Mouse (Mus musculus) urinary bladder, postnatal 36 days (tissue): Measurements from ENCODE around the gene Mcf2l.
A peak's percentile ranks its signal among the peaks of the same experiment; 100 is the strongest.

Experiments used
- DNase-seq, 2 experiments: peaks; one replicate each; pipeline ENCODE4 v3.0.0; 2022; ENCODE audit warnings: low spot score in 2 of 2, mixed read lengths in 1 of 2

Gene Mcf2l

GRCm38 (mm10) chr8:12951051-12951630 is 77.5 kb downstream of the Mcf2l start:
- no peak for DNase-seq

DNA sequence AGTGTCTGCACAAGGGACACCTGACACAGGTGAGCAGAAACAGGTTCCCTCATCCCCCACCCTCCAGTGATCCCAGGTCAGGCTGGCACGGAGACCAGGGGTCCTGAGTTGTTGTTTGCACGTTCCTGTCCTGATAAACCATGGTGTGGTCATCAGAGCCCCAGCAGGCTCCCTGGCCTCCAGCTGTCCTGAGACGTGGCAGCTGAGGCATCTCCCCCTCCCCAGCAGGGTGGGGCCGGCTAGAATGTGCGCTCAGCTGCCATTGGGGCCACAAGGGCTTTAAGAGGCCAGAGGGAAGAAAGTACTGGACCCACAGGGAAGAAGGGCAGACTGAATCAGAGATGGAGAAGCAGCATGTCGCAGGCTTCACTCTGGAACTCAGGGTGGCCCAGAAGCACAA is 79.1 kb downstream of the Mcf2l start:
- no peak for DNase-seq

DNA sequence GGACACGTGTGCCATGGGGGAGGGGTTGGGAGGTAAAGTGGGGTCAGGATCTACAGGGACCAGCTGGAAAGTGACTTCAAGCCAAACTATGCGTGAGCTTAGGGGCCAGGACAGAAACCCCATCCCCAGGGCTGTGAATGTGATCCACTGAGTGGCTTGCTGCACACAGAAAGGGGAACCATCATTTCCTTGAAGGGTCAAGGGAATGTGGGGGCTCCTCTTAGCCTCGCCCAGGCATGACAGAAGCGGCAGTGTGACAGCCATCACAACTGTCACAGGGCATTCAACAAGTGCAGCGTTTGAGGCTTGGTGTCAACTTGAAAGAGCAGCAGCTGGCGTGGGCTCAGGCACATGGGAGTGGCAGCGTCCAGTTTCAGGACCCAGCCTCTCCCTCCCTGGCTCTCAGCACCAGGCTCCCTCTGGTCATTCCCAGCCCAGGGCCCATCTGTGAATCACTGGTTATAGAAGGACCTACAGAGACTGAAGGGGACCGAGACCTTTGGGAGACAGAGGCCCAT is 81.8 kb downstream of the Mcf2l start:
- no peak for DNase-seq

GRCm38 (mm10) chr8:12955880-12956279 is 82.3 kb downstream of the Mcf2l start:
- DNase-seq = no peak

DNA sequence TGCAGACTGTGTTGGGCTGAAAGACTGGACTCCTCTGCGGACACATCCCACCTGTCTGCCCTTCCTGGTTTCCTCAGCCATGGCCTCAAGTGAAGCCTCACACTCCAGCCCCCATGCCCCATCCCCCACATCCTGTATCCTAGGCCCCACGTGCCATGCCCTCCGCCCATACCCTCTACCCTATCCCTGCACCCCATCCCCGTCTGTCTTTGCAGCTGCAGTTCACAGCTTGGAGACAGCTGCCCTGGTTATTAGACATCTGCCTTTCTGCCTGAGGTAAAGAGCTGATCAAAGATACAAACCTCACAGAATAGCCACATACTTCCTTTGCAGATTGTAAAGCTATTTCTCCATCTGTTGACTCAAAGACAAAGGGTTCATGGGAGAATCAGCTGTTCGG is 83.3 kb downstream of the Mcf2l start:
- no peak for DNase-seq

GRCm38 (mm10) chr8:12957419-12957818 is 83.8 kb downstream of the Mcf2l start:
- DNase-seq = no peak

GRCm38 (mm10) chr8:12960609-12961008 is 87.0 kb downstream of the Mcf2l start:
- DNase-seq = no peak

DNA sequence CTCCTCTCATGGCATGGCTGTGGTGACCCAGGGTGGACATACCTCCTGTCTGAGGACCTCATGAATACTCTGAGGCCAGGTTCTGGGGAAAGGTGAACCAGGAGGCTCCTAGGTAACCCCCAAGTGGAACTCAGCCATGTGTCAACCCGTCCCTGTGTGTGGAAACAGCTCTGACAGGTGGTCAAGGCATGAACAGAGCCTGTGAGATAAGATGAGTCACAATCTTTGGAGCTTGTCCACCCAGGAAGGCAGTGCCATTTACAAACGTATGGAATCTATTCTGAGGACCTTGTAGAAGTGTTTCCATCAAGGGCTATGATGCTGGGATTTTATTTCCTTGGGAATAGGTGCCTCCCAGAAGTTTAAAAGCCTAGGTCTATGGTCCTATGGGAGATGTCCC is 87.6 kb downstream of the Mcf2l start:
- DNase-seq = no peak

DNA sequence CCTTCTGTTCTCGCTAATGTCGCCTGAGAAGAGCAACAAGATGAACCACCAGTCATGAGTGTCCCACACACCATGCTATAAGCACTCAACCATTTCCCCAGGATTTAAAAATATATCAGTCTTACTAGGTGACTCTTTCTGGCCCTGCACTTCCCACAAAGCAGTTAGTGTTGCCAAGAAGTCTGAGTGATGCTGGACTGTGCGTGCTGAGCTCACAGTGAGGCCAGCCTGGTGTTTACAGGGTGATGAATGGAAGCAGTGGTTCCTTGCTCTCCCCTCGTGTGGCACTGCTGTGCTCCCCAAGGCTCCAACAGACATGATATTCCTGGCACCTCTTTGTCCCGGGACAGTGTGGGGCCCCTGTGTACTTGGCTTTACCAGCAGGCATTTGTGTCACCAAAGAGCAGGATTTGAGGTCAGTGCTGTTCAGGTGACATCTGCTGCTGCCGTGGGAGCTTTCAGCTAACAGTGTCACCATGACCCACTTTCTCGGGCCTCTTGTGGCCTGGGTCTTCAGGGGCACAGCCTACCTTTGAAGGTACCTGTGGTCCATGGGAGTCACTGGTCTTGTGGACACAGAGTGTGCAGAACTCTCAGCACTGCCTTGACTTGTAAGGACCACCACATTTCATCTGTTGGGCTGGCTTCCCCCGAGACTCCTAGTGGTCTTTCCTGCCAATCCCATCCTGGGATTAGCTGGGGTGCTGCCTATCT is 88.4 kb downstream of the Mcf2l start:
- no peak for DNase-seq

DNA sequence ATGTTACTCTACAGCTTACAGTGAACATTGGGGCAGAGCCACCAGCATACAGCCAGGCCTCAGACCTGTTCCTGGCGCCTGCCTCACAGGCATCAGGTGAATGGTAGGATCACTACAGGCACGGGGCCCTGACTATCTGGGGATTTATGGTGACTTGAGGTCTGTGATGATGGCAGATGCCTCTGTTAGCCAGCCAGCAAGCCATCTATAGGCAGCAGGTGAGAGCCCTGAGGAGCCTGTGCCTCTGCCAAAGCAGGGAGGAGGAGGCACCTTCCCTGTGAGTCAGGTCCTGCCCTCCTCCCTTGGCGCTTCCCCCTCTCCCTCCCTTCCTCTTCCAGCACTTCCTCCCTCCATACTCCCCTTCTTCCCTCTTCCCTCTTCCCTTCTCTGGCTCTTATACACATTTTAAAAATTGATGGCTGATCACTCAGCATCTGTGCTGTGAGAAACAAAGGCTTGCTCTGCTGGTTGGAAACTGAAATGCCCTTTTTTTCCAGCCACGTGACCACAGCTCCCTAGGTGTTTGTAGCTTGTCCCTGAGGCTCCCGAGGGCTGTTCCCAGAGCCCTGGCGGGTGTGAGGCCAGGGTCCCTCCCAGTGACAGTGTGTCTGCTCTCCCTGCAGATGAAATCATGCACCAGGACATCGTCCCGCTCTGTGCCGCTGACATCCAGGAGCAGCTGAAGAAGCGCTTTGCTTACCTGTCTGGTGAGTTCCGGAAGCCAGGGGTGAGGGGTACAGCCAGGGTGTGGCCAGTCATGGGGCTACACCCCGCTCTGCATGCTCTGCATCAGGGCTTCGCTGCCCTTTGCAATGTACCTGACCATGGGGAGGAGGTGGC is 89.2 kb downstream of the Mcf2l start:
- no peak for DNase-seq

DNA sequence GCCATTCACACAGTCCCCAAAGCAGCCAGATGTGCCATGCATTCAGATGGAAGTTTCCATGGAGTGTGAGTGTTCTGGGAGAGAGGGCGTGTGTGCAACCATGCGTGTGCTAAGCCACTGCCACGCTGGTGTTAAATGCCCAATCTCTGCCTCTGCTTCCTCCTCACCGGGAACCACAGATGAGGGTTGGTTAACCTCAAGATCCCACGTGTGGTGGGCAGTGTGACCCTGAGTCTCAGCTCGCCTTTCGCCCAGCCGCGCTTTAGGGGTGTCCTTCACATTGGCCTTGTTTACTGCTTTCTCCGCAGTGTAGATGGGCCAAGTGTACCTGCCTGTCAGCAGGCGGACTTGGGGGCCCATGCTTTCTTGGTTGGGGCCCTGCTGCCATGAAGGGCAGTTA is 102.7 kb downstream of the Mcf2l start:
- no peak for DNase-seq

DNA sequence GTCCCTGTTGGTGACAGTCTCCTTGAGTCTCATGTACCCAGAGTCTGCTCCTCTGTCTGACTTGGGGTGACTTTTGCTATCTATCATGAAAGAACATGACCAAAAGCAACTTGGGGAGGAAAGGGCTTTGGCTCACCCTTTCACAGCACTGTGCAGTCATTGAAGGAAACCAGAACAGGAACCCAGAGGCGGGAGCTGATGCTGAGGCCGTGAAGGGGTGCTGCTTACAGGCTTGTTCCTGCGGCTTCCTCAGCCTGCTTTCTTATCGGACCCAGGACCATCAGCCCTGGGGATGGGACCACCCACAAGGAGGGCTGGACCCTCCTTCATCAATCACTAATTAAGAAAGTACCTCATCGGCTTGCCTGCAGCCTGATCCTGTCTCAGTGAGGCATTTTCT is 103.1 kb downstream of the Mcf2l start:
- DNase-seq = no peak

DNA sequence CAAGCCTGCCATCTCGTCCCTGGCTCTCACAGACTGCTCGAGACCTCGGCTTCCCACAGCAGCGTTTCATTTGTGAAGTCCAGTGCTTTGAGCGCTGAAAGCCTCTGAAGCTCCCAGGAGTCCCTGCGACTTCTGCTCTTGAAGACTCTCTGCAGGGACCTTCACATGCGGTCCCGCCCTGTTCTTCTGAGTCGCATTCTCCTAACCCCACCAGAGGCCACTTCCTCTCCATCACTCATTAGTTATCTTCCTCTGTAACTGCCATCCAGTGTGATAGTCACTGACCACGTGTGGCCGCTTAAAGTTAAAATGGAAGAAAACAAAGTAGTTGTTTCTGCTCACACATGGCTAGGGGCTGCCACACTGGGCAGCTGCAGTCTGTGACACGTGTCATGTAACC is 103.7 kb downstream of the Mcf2l start:
- DNase-seq = no peak

DNA sequence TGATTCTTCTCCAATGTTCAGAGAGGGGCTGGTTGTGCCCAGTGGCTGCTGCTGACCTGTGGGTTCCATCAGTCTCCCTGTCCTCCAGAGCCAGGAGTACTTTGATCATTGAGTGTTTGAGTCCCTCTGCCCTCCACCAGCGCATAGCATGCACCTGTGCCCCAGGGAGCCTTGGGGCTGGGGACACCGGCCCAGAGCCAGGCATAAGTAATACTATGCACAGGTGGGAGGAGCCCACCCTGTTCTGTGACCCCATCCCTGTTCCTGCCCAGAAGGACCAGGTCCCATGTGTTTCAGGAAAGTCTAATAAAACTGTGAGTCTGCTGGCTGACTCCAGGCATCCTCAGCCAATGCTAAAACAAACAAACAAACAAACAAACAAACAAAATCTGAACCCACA is 104.7 kb downstream of the Mcf2l start:
- no peak for DNase-seq

DNA sequence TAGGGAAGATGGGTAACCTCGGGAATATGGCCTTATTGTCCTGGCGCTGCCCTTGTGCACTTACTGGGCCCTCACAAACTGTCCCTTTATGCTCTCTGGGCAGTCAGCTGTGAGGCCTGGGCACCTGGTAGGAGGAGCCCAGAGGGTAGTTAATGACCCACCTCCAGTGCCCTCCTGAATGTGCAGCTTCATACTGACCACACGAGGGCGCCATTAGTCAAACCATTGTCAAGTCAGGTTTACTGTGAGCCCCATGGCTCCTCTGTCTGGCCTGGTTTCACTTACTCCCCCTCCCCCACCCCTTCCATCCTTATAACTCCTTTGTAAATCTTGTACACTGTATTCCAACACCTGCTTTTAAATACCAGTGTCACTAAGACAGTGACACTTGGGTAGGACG is 105.1 kb downstream of the Mcf2l start:
- DNase-seq = peak in 1 of 2 experiments; percentile 11

DNA sequence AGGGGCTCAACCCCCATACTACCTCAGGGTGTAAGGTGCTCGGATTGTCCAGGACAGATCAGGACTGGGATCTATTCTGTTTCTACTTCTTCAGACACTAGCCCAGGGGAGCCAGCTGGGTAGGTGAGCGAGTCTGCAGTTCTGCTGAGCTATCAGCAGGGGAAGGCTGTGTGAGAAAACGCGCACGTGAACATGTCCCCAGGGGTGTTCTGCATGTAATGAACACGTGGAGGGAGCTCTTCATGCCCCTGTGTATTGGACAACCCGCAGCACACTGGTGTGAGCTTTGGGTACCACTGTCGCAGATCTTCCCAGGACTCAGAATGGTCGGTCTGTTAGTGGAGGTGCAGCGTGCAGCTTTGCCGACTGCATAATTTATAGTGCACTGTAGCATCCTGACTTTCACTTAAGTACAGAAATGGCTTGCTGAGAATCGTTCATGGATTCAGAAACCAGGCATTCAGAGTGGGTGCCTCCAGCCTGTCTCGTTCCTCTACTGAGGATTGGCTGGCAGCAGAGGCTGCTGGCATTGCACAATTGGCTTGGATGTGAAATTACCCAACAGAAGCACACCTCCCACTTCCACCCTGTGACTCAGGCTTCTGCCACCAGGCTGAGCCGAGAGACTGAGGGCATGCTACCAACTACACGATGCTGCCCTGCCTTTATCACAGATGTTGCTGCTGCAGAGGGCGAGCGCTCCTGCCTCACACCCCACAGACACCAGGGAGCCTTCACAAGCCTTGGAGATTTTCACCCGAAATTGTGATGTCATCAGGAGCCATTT is 110.3 kb downstream of the Mcf2l start:
- peak in 1 of 2 experiments; percentile 40 for DNase-seq

DNA sequence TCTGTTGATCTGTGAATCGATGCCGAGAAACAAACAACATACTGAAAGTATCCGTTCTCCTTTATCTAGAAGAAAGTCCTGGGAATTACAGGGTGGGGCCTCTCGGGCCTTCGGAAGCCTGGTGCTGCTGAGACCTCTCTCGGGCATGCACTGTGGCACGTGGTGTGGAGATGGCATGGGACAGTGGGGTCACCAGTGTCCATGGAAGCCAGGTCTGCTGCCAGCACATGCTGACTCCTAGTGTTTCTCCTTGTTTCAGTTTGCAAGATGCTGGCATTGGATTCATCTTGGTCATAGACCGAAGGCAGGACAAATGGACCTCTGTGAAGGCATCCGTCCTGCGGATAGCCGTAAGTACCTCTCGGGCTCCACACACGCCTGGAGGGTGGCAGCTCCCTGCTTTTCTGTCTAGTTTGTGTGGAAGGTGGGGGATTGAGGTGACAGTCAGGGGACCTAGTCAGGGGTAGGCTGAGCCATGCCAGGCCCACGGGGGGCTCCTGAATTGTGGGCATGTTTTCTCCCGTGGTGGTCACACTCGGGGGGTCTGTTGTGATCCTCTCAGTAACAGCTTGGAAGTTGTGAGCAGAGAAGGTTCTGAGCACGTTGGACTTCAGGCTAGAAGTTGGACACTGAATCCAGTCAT is 111.1 kb downstream of the Mcf2l start:
- no peak for DNase-seq

- no peak for DNase-seq
These were observed 111.7 kb downstream of the Mcf2l start for GRCm38 (mm10) chr8:12985259-12985658.

GRCm38 (mm10) chr8:12987571-12987970 is 114.0 kb downstream of the Mcf2l start:
- DNase-seq = no peak

- DNase-seq = no peak
These were observed 115.3 kb downstream of the Mcf2l start for GRCm38 (mm10) chr8:12988722-12989430.

GRCm38 (mm10) chr8:12991411-12991810 is 117.8 kb downstream of the Mcf2l start:
- no peak for DNase-seq
